Mouse (Mus musculus): ENCODE results near the gene Agbl4.
A peak's percentile ranks its signal among the peaks of the same experiment; 100 is the strongest.

Agbl4 gene

GRCm38 (mm10) chr4:111594655-111595295 lies 1197.3 kb downstream of the Agbl4 start:
- DNase-seq, result no peak

- peak; percentile 36 for DNase-seq
Measured at GRCm38 (mm10) chr4:111597249-111597661, 1199.8 kb downstream of the Agbl4 start.

GRCm38 (mm10) chr4:111597986-111598385 lies 1200.5 kb downstream of the Agbl4 start:
- peak; percentile 21 for DNase-seq

GRCm38 (mm10) chr4:111603194-111603593 lies 1205.7 kb downstream of the Agbl4 start:
- DNase-seq, result no peak

GRCm38 (mm10) chr4:111607826-111608500 lies 1210.5 kb downstream of the Agbl4 start:
- no peak for DNase-seq

- DNase-seq, result peak; percentile 4
Measured at GRCm38 (mm10) chr4:111621865-111622264, 1224.4 kb downstream of the Agbl4 start.

- peak; percentile 75 for DNase-seq
Measured at GRCm38 (mm10) chr4:111624914-111625313, 1227.5 kb downstream of the Agbl4 start.

GRCm38 (mm10) chr4:111626118-111626830 lies 1228.8 kb downstream of the Agbl4 start:
- peak; percentile 74 for DNase-seq

GRCm38 (mm10) chr4:111632615-111633014 lies 1235.2 kb downstream of the Agbl4 start:
- DNase-seq, result no peak

GRCm38 (mm10) chr4:111635538-111636124 lies 1238.2 kb downstream of the Agbl4 start:
- no peak for DNase-seq

- no peak for DNase-seq
Measured at GRCm38 (mm10) chr4:111638948-111639708, 1241.7 kb downstream of the Agbl4 start.

GRCm38 (mm10) chr4:111645117-111645830 lies 1247.8 kb downstream of the Agbl4 start:
- no peak for DNase-seq

GRCm38 (mm10) chr4:111645831-111646166 lies 1248.3 kb downstream of the Agbl4 start:
- peak; percentile 30 for DNase-seq

GRCm38 (mm10) chr4:111653451-111653850 lies 1256.0 kb downstream of the Agbl4 start:
- DNase-seq, result no peak

GRCm38 (mm10) chr4:111663730-111664129 lies 1266.3 kb downstream of the Agbl4 start:
- DNase-seq, result peak; percentile 24

- peak; percentile 77 for DNase-seq
Measured at GRCm38 (mm10) chr4:111664146-111664545, 1266.7 kb downstream of the Agbl4 start.

- no peak for DNase-seq
Measured at GRCm38 (mm10) chr4:111666713-111667112, 1269.3 kb downstream of the Agbl4 start.

- no peak for DNase-seq
Measured at GRCm38 (mm10) chr4:111669369-111669768, 1271.9 kb downstream of the Agbl4 start.

- peak; percentile 33 for DNase-seq
Measured at GRCm38 (mm10) chr4:111670566-111671421, 1273.3 kb downstream of the Agbl4 start.

GRCm38 (mm10) chr4:111671440-111671839 lies 1274.0 kb downstream of the Agbl4 start:
- no peak for DNase-seq

- peak; percentile 25 for DNase-seq
Measured at GRCm38 (mm10) chr4:111673904-111674303, 1276.4 kb downstream of the Agbl4 start.
